Mouse (Mus musculus) heart, adult 2 months (tissue): ENCODE results near the gene Cacna1b.

Experiments used
- CTCF ChIP-seq: fragments of 200-600 bp; IDR thresholded peaks from 2 replicates; pipeline ENCODE4 v1.8.1; 2022; ENCODE audit warnings: antibody characterized with exemption, mild to moderate bottlenecking, moderate library complexity
- POLR2A ChIP-seq: fragments of 200-500 bp; IDR thresholded peaks from 2 replicates; pipeline ENCODE4 v1.6.1; 2011; ENCODE audit warnings: mild to moderate bottlenecking, low read depth, low read length, control low read depth; ENCODE audit not compliant: insufficient read depth

- TF ChIP-seq CTCF = no peak
- no peak for TF ChIP-seq POLR2A
These were observed 43.1 kb downstream of the Cacna1b start for GRCm38 (mm10) chr2:24719645-24720379.
